Comparison of ENCODE assay signal across 9 mouse cellular contexts in the genomic region with DNA sequence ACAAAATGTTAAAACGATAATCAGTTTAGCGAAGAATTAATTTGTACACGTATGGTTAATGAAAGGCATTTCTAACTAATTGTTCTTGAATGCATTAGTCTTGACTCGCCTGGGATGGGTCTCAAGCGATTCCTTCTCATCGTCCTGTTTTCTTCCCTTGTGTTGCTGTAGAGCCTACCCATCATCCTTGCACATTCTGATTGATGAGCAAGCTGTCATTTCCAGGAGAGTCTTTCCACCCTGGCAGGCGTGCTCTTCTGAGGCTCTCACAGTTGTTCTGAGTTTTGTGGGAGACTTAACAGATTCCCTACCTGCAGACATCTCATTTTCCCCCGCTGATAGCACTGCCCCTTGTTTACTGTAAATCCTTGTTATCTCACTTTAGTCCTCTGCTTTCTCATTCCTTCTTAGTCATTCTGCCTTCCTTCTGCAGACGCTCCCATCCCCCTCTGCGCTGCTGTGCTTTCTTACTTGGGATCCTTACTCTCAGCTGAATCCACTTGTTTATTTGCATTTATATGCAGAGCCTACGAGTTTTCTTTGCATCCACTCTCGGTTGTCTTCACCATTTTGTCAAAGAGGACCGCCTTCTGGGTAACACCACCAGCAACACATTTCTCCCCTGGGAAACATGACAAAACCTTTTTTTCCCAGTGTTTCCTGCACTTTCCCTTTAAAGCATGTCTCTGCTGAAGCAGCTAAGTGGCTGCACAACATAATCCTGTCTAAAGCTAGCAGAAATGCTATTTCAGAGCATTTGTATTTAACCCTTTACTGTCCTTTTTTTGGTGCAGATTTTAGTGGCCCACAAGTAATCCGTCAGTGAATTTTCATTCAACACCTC. TPM values are rescaled to one million over a fixed set of nuclear protein-coding genes. Genes with fewer than 3 reads are reported as not detected.
DNase-seq lines count a peak whose midpoint lies in the region; ATAC-seq and TF ChIP-seq lines count a peak whose summit lies in the region.
"Had no signal": no experiment of that assay in that cellular context is flagged by ENCODE, and none has a peak within 500 bp of the region (broad histone marks: within the 10 kb centered on the region; RNA-seq: fewer than 3 reads in every experiment).

No protein-coding gene starts in this region.

- no peak for ATAC-seq in heart, embryonic 13.5 days (ENCODE audit: extremely low read depth, insufficient number of reproducible peaks, low FRiP score, low TSS enrichment)
- ATAC-seq in forebrain, embryonic 12.5 days (ENCODE audit: low FRiP score), result peak; percentile 45; the same call in 1 of the 2 replicates
- peak; percentile 79 for ATAC-seq in midbrain, embryonic 12.5 days (ENCODE audit: low FRiP score, low read depth)

- peak overlapping the region; percentile 57 for H3K4me2 ChIP-seq in heart, embryonic 13.5 days
- H3K4me2 ChIP-seq in forebrain, embryonic 12.5 days, result peak overlapping the region; percentile 46
- peak overlapping the region; percentile 48 for H3K4me2 ChIP-seq in midbrain, embryonic 12.5 days (replicated peaks)

- no peaks in the 10 kb centered on the region; the same call in 1 of the 2 replicates for H3K4me1 ChIP-seq in heart, embryonic 13.5 days
- H3K4me1 ChIP-seq in forebrain, embryonic 12.5 days, result peaks cover 17% of the 10 kb centered on the region
- peaks cover 16% of the 10 kb centered on the region for H3K4me1 ChIP-seq in midbrain, embryonic 12.5 days

- 21% methylated on average over 14 of the region's 14 CpGs for WGBS in heart, embryonic 13.5 days
- WGBS in forebrain, embryonic 12.5 days, result 22% methylated on average over 14 of the region's 14 CpGs
- WGBS in midbrain, embryonic 12.5 days, result 22% methylated on average over 14 of the region's 14 CpGs

- H3K27me3 ChIP-seq in heart, embryonic 13.5 days (replicated peaks), result no peaks in the 10 kb centered on the region
- no peaks in the 10 kb centered on the region for H3K27me3 ChIP-seq in forebrain, embryonic 12.5 days
- no peaks in the 10 kb centered on the region for H3K27me3 ChIP-seq in midbrain, embryonic 12.5 days
- H3K27me3 ChIP-seq: CH12.LX had no signal

- H3K4me3 ChIP-seq in heart, embryonic 13.5 days, result peak overlapping the region; percentile 32
- H3K4me3 ChIP-seq in forebrain, embryonic 12.5 days (replicated peaks), result no peak overlapping the region
- H3K4me3 ChIP-seq in midbrain, embryonic 12.5 days, result peak overlapping the region; percentile 16

- no peak for DNase-seq in heart, postnatal 4 days
- DNase-seq in brain, embryonic 14.5 days (ENCODE audit: low read depth), result peak; percentile 80
- no peak for DNase-seq in Muller cell, postnatal 12 days (ENCODE audit: inconsistent ontology term)
- no peak for DNase-seq in cerebellum, postnatal 36 days
- DNase-seq in layer of hippocampus, adult 9-11 months, result no peak

- TF ChIP-seq CTCF in brain, embryonic 14.5 days (IDR thresholded peaks at IDR 0.05; ENCODE audit: borderline replicate concordance, extremely low read depth, insufficient read depth, insufficient read length), result no peak

- H3K36me3 ChIP-seq in heart, embryonic 13.5 days, result no peaks in the 10 kb centered on the region
- H3K36me3 ChIP-seq in forebrain, embryonic 12.5 days (replicated peaks), result no peaks in the 10 kb centered on the region
- H3K36me3 ChIP-seq in midbrain, embryonic 12.5 days, result no peaks in the 10 kb centered on the region

- no peak overlapping the region for H3K27ac ChIP-seq in heart, embryonic 13.5 days (replicated peaks)
- peak overlapping the region; percentile 65 for H3K27ac ChIP-seq in forebrain, embryonic 12.5 days
- peak overlapping the region; percentile 69 for H3K27ac ChIP-seq in midbrain, embryonic 12.5 days (replicated peaks)

- TF ChIP-seq POLR2A in brain, embryonic 14.5 days (IDR thresholded peaks at IDR 0.05; ENCODE audit: borderline replicate concordance, extremely low read depth, insufficient read depth, insufficient read length, poor library complexity, severe bottlenecking), result no peak

- peak overlapping the region; percentile 52; the same call in 1 of the 2 replicates for H3K9ac ChIP-seq in heart, embryonic 13.5 days
- H3K9ac ChIP-seq in forebrain, embryonic 12.5 days, result no peak overlapping the region
- no peak overlapping the region; the same call in 1 of the 2 replicates for H3K9ac ChIP-seq in midbrain, embryonic 12.5 days (replicated peaks)

- no peaks in the 10 kb centered on the region for H3K9me3 ChIP-seq in heart, embryonic 13.5 days
- H3K9me3 ChIP-seq in forebrain, embryonic 12.5 days, result no peaks in the 10 kb centered on the region
- H3K9me3 ChIP-seq in midbrain, embryonic 12.5 days, result no peaks in the 10 kb centered on the region

RNA-seq across cellular contexts. Expression of gene Cxxc4, which starts 45.5 kb away (rescaled TPM):
- polyA plus RNA-seq in heart, embryonic 13.5 days (2015; fragmentation: Nextera tagmentation; extraction: Ambion mirVana), result 3.8 and 3.9 TPM in 2 replicates
- 1 to 10 TPM; 2.7 to 3.0 TPM for total RNA-seq in heart, postnatal 4 days (2021)
- polyA plus RNA-seq in brain, embryonic 14.5 days (2012; rRNA removed), result 30.5 and 42.3 TPM in 2 replicates
- polyA plus RNA-seq in forebrain, embryonic 12.5 days (2016; fragmentation: Nextera tagmentation; extraction: Ambion mirVana), result 20.9 and 25.5 TPM in 2 replicates
- polyA plus RNA-seq in midbrain, embryonic 12.5 days (2016; fragmentation: Nextera tagmentation; extraction: Ambion mirVana), result 32.1 and 38.8 TPM in 2 replicates
